Mouse (Mus musculus): ENCODE measurements at regions not wholly inside any gene's neighbourhood (a gene's known extent, or its start where the extent isn't known, plus 50 kb on each side); places are given as distances from the start of the nearest gene placed in this dataset.

GRCm38 (mm10) chr13:111911661-111912312, 103.0 kb upstream of the Map3k1 start:
- TF ChIP-seq CTCF (IDR thresholded peaks at IDR 0.05; ENCODE audit: control insufficient read depth, insufficient read depth, low read length): no peak
- no peak for TF ChIP-seq POLR2A (IDR thresholded peaks at IDR 0.05; ENCODE audit: borderline replicate concordance, control insufficient read depth, low read depth, low read length)
